12 mouse cellular contexts compared by ENCODE assay signal in the genomic region with DNA sequence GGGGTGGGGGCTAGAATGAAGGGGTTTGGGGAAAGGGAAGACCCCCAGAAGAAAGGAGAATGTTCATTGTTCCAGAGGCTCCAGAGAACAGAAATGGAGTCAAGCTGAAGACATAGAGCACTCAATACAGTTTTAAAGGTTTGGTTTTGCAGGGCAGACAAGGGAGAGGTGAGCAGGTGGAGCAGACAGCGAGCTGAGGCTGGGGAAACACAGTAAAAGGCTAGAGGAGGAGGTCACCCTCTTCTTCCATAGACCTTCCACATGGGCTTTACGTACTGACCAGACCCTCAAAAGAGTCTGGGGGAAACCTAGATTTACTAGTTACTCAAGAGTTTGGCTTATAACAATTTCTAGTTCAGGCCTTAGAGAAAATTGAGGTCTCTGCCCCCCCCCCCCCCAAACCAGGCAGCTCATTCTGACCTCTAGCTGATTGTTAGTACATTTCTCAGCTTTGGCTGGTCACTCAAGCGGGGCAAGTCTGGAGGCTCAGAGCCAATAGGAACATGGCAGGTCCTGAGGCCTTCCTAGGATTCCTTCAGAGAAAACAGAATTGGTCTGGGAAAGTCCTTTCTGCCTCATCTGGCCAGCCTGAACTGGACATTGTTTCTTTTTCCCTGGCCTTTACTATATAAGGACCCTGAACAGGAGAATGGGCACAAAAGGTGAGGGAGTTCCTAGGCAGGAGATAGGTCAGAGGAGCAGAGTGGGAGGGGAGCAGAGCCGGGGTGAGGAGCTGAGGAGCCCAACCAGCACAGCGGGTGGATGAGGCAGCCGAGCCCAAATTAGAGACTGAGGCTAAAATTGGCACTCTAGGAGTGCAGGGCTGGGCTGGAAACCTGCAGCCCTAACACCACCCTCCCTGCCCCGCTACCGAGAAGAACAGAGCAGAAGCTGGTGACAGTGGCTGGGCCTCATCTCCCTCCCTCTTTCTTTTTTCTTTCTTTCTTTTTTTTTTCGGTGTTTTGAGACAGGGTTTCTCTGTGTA. TPM values are rescaled to one million over a fixed set of nuclear protein-coding genes. Genes with fewer than 3 reads are reported as not detected.
DNase-seq lines count a peak whose midpoint lies in the region; ATAC-seq and TF ChIP-seq lines count a peak whose summit lies in the region.
"Had no signal": no experiment of that assay in that cellular context is flagged by ENCODE, and none has a peak within 500 bp of the region (broad histone marks: within the 10 kb centered on the region; RNA-seq: fewer than 3 reads in every experiment).

No protein-coding gene starts in this region.

- DNase-seq in hindbrain, embryonic 10.5 days (ENCODE audit: low spot score) = no peak
- peak; percentile 70 to 78 for DNase-seq in cerebellum, postnatal 25 days
- no peak for DNase-seq in embryo, embryonic 9.5 days (ENCODE audit: extremely low spot score)
- DNase-seq in spleen, postnatal 36 days (ENCODE audit: low spot score in 2 of 2) = no peak

- H3K36me3 ChIP-seq in hindbrain, embryonic 10.5 days = peaks cover 6% of the 10 kb centered on the region; the same call in 1 of the 2 replicates
- no peaks in the 10 kb centered on the region for H3K36me3 ChIP-seq in hindbrain, embryonic 12.5 days
- H3K36me3 ChIP-seq in E14TG2a.4 (ENCODE audit: insufficient read depth, low read length) = peaks cover 27% of the 10 kb centered on the region
- H3K36me3 ChIP-seq in kidney, embryonic 15.5 days = no peaks in the 10 kb centered on the region

- ATAC-seq in hindbrain, embryonic 12.5 days (ENCODE audit: low FRiP score) = no peak
- no peak for ATAC-seq in kidney, embryonic 15.5 days (replicated peaks; ENCODE audit: low FRiP score)
- no peak for ATAC-seq in monocyte, adult 5-6 weeks (replicated peaks; ENCODE audit: insufficient number of reproducible peaks, low FRiP score, low TSS enrichment, poor library complexity, severe bottlenecking)

- peaks cover 68% of the 10 kb centered on the region for H3K4me1 ChIP-seq in hindbrain, embryonic 10.5 days (replicated peaks)
- H3K4me1 ChIP-seq in hindbrain, embryonic 12.5 days = peaks cover 24% of the 10 kb centered on the region
- peaks cover 89% of the 10 kb centered on the region for H3K4me1 ChIP-seq in E14TG2a.4 (replicated peaks; ENCODE audit: low read depth, low read length)
- H3K4me1 ChIP-seq in kidney, embryonic 15.5 days = peaks cover 64% of the 10 kb centered on the region

- H3K27ac ChIP-seq in hindbrain, embryonic 10.5 days = peak overlapping the region; percentile 41
- no peak overlapping the region for H3K27ac ChIP-seq in hindbrain, embryonic 12.5 days
- peak overlapping the region; percentile 98 for H3K27ac ChIP-seq in kidney, embryonic 15.5 days

- no peaks in the 10 kb centered on the region for H3K9me3 ChIP-seq in hindbrain, embryonic 10.5 days
- H3K9me3 ChIP-seq in hindbrain, embryonic 12.5 days (replicated peaks) = no peaks in the 10 kb centered on the region
- no peaks in the 10 kb centered on the region for H3K9me3 ChIP-seq in E14TG2a.4 (ENCODE audit: low read length)
- no peaks in the 10 kb centered on the region for H3K9me3 ChIP-seq in kidney, embryonic 15.5 days (replicated peaks)

- no peak overlapping the region for H3K9ac ChIP-seq in hindbrain, embryonic 12.5 days
- no peak overlapping the region for H3K9ac ChIP-seq in kidney, embryonic 15.5 days

- H3K4me2 ChIP-seq in hindbrain, embryonic 12.5 days (replicated peaks) = no peak overlapping the region
- no peak overlapping the region for H3K4me2 ChIP-seq in kidney, embryonic 15.5 days

- TF ChIP-seq CTCF in E14TG2a.4 (conservative IDR thresholded peaks at IDR 0.05; ENCODE audit: low read length) = no peak

- 34% methylated on average over 9 of the region's 9 CpGs for WGBS in hindbrain, embryonic 10.5 days
- 43% methylated on average over 9 of the region's 9 CpGs for WGBS in hindbrain, embryonic 12.5 days
- WGBS in kidney, embryonic 15.5 days = 43% methylated on average over 9 of the region's 9 CpGs

- peaks cover 10% of the 10 kb centered on the region; the same call in 1 of the 2 replicates for H3K27me3 ChIP-seq in hindbrain, embryonic 10.5 days (ENCODE audit: insufficient read depth, poor library complexity, severe bottlenecking)
- no peaks in the 10 kb centered on the region for H3K27me3 ChIP-seq in hindbrain, embryonic 12.5 days
- H3K27me3 ChIP-seq in E14TG2a.4 (ENCODE audit: insufficient read depth, low read length) = peaks cover 5% of the 10 kb centered on the region; the same call in 1 of the 2 replicates
- no peaks in the 10 kb centered on the region for H3K27me3 ChIP-seq in kidney, embryonic 15.5 days

- peak overlapping the region; percentile 7; the same call in 1 of the 2 replicates for H3K4me3 ChIP-seq in hindbrain, embryonic 10.5 days
- no peak overlapping the region for H3K4me3 ChIP-seq in hindbrain, embryonic 12.5 days
- peak overlapping the region; percentile 89; the same call in 1 of the 2 replicates for H3K4me3 ChIP-seq in E14TG2a.4 (replicated peaks; ENCODE audit: low read length)
- no peak overlapping the region for H3K4me3 ChIP-seq in kidney, embryonic 15.5 days (replicated peaks)

RNA-seq across cellular contexts. Expression of gene Arhgef2, which starts 13.6 kb away (rescaled TPM):
- 111 and 123 TPM in 2 replicates for polyA plus RNA-seq in hindbrain, embryonic 10.5 days (2016; fragmentation: Nextera tagmentation; extraction: Ambion mirVana)
- 171 and 179 TPM in 2 replicates for polyA plus RNA-seq in hindbrain, embryonic 12.5 days (2016; fragmentation: Nextera tagmentation; extraction: Ambion mirVana)
- polyA plus RNA-seq in kidney, embryonic 15.5 days (2015; fragmentation: Nextera tagmentation; extraction: Ambion mirVana) = 99.8 and 104 TPM in 2 replicates
- 88.9 to 183 TPM (median 90.0 TPM) in 3 replicates for total RNA-seq in monocyte, adult 5-6 weeks (2017)

RNA-seq across cellular contexts. Expression of gene Rxfp4, which starts 33.5 kb away (rescaled TPM):
- not detected in 2 replicates for polyA plus RNA-seq in hindbrain, embryonic 10.5 days (2016; fragmentation: Nextera tagmentation; extraction: Ambion mirVana)
- not detected in 2 replicates for polyA plus RNA-seq in hindbrain, embryonic 12.5 days (2016; fragmentation: Nextera tagmentation; extraction: Ambion mirVana)
- polyA plus RNA-seq in kidney, embryonic 15.5 days (2015; fragmentation: Nextera tagmentation; extraction: Ambion mirVana) = not detected in 2 replicates
- not detected in 3 replicates for total RNA-seq in monocyte, adult 5-6 weeks (2017)
- total RNA-seq: left cerebral cortex, postnatal 25 days; neutrophil, adult 5-6 weeks had no signal
- polyA plus RNA-seq: gonadal fat pad, adult 2 months; thymus, postnatal 0 days had no signal

RNA-seq across cellular contexts. Expression of gene Ssr2, which starts 43.7 kb away (rescaled TPM):
- 207 and 220 TPM in 2 replicates for polyA plus RNA-seq in hindbrain, embryonic 10.5 days (2016; fragmentation: Nextera tagmentation; extraction: Ambion mirVana)
- polyA plus RNA-seq in hindbrain, embryonic 12.5 days (2016; fragmentation: Nextera tagmentation; extraction: Ambion mirVana) = 152 and 155 TPM in 2 replicates
- polyA plus RNA-seq in kidney, embryonic 15.5 days (2015; fragmentation: Nextera tagmentation; extraction: Ambion mirVana) = 300 and 318 TPM in 2 replicates
- 23.2 to 70.0 TPM (median 35.5 TPM) in 3 replicates for total RNA-seq in monocyte, adult 5-6 weeks (2017)

Comparison
In these comparisons a context has a peak if more than half of its experiments do, and no peak if none do; other contexts are left out.
1. H3K4me3 ChIP-seq: peak in hindbrain, embryonic 10.5 days (single experiment) and E14TG2a.4 (single experiment); none in hindbrain, embryonic 12.5 days (single experiment) and kidney, embryonic 15.5 days (single experiment).
2. DNase-seq: peak in cerebellum, postnatal 25 days (2 of 2); none in hindbrain, embryonic 10.5 days (single experiment), embryo, embryonic 9.5 days (single experiment) and spleen, postnatal 36 days (0 of 2).